Mouse (Mus musculus) intestine, embryonic 14.5 days (tissue): ENCODE results near the gene Prr5l. TPM values are rescaled to one million over a fixed set of nuclear protein-coding genes. Genes with fewer than 3 reads are reported as not detected.

Experiments used
- ATAC-seq: fragments of 200-750 bp; cut with Nextera tagmentation; replicated peaks from 2 replicates; pipeline ENCODE4 v1.8.0; 2017; ENCODE audit warnings: low read depth, moderate number of reproducible peaks, moderate TSS enrichment, moderate library complexity; ENCODE audit not compliant: low FRiP score, low TSS enrichment
- DNase-seq: peaks from one replicate; pipeline ENCODE4 v3.0.0-alpha.2; 2018; ENCODE audit warnings: low spot score
- H3K27ac ChIP-seq: fragments of 300-500 bp; sonication (generic); 2 replicates; pipeline ENCODE4 v1.5.1; 2014; ENCODE audit warnings: low read depth, mild to moderate bottlenecking, control low read depth
- H3K27me3 ChIP-seq: fragments of 300-500 bp; sonication (generic); replicated peaks from 2 replicates; pipeline ENCODE4 v1.6.1; 2014; ENCODE audit warnings: low read length, control low read depth; ENCODE audit not compliant: control insufficient read depth, insufficient read depth
- H3K36me3 ChIP-seq: fragments of 300-500 bp; sonication (generic); 2 replicates; pipeline ENCODE4 v1.6.1; 2014; ENCODE audit warnings: low read length, control low read depth; ENCODE audit not compliant: control insufficient read depth, insufficient read depth
- H3K4me1 ChIP-seq: fragments of 300-500 bp; sonication (generic); replicated peaks from 2 replicates; pipeline ENCODE4 v1.6.1; 2014; ENCODE audit warnings: low read length, control low read depth, mixed read lengths; ENCODE audit not compliant: control insufficient read depth, insufficient read depth
- H3K4me2 ChIP-seq: fragments of 300-500 bp; sonication (generic); 2 replicates; pipeline ENCODE4 v1.6.1; 2014; ENCODE audit warnings: low read length
- H3K4me3 ChIP-seq: fragments of 300-500 bp; sonication (generic); 2 replicates; pipeline ENCODE4 v1.5.1; 2014; ENCODE audit warnings: low read depth, low read length, control low read depth, mixed read lengths
- H3K9ac ChIP-seq: fragments of 300-500 bp; sonication (generic); 2 replicates; pipeline ENCODE4 v1.6.1; 2014; ENCODE audit warnings: mild to moderate bottlenecking, low read length
- H3K9me3 ChIP-seq: fragments of 300-500 bp; sonication (generic); 2 replicates; pipeline ENCODE4 v1.6.1; 2016; ENCODE audit warnings: low read length, control low read depth; ENCODE audit not compliant: control insufficient read depth
- WGBS: fragments of 180-500 bp; shearing (Covaris S2); extraction: QIAGEN DNeasy Blood & Tissue Kit; methylation state at CpG from one replicate; pipeline ENCODE4 v1.1.7; 2014; 5-methylcytosine and 5-hydroxymethylcytosine counted together
- polyA plus RNA-seq: library from polyadenylated mRNA; unstranded; fragments of >200 nt; fragmentation: Nextera tagmentation; extraction: Ambion mirVana; gene quantifications from 2 replicates; pipeline ENCODE4 v1.2.1, GENCODE M21; 2014

Gene Prr5l
- polyA plus RNA-seq, 1 experiment from 2014 or later, result 11.3 TPM

DNA sequence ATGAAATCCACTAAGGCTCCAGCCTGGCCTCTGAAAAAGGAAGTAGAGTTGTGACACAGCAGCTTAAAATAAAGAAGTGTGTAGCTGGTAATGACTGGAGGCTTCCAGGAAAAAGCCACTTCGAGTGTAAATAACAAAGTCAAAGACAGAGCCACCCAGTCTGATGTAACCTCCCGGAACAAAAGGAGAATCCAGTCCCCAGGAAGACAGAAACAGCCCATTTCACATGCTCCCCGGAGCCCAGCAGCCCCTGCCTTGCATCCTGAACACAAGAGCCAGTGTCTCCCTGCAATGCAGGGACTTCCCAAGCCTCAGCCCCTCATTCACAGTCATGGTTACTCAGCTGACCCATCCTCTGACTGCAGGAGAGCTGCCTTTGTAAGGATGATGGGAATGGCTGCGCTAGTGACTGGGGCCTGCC, 101.5 kb downstream of the Prr5l start:
- 73% methylated on average over 4 of the region's 4 CpGs for WGBS

DNA sequence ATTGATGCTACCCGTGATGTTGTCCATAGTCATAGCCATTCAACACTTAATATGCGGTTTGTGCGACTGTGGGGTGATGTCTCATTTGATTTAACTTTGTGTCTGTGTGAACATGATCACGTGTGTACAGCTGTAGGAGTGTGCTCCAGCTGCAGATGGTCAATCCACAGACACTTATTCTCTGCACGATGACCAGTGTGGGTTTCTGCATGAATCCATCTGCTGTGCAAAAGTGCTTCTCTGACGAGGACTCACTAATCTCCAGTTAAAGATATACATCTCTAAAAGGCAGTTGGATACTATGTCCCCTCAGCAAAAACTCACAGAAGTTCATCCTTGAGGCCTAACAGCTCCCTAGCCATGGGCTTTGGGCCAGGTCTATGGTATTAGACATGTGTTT, 104.7 kb downstream of the Prr5l start:
- DNase-seq (no peak), ATAC-seq (no peak)
- H3K27ac ChIP-seq, result no peak overlapping the region
- H3K9me3 ChIP-seq, result no peaks in the 10 kb centered on the region
- H3K36me3 ChIP-seq, result no peaks in the 10 kb centered on the region
- no peaks in the 10 kb centered on the region for H3K27me3 ChIP-seq
- H3K9ac ChIP-seq, result no peak overlapping the region
- H3K4me2 ChIP-seq, result no peak overlapping the region
- no peaks in the 10 kb centered on the region for H3K4me1 ChIP-seq
- no peak overlapping the region for H3K4me3 ChIP-seq
- 90% methylated on average over 6 of the region's 6 CpGs for WGBS

More for the DNA sequence above, 101.5 kb downstream of the Prr5l start:
- H3K9me3 ChIP-seq, result no peaks in the 10 kb centered on the region
- H3K4me1 ChIP-seq, result no peaks in the 10 kb centered on the region
- no peaks in the 10 kb centered on the region for H3K27me3 ChIP-seq
- no peak overlapping the region for H3K4me3 ChIP-seq
- H3K36me3 ChIP-seq, result no peaks in the 10 kb centered on the region
- H3K4me2 ChIP-seq, result no peak overlapping the region
- ATAC-seq (no peak), DNase-seq (no peak)
- no peak overlapping the region for H3K9ac ChIP-seq
- H3K27ac ChIP-seq, result no peak overlapping the region

DNA sequence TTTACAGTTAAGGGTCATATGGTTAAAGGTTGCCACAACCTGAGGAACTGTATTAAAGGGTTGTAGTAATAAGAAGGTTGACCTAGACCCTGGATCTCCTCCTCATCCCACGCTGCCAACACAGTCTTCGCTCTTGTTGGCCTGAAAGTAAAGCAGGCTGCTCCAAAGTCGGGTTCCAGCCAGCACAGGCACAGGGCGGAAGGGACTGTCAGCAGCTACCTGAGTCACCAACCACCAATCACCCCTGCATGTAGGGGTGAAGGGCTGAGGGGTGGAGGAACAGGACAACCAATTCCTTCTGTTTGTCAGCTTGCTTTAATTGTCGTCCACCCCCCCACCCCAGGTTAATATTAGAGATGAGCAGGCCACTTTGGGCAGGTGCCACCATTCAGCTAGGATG, 119.3 kb downstream of the Prr5l start:
- Histone ChIP-seq H3K27me3 (no peaks in the 10 kb centered on the region), H3K36me3 (0 out of 2 replicates have a peak, but pooled peaks cover 2% of the 10 kb centered on the region), H3K4me1 (no peaks in the 10 kb centered on the region), H3K4me3 (no peak overlapping the region), H3K27ac (no peak overlapping the region), H3K9ac (no peak overlapping the region), H3K4me2 (no peak overlapping the region), H3K9me3 (no peaks in the 10 kb centered on the region)
- 78% methylated on average over 5 of the region's 5 CpGs for WGBS
- no peak for DNase-seq
- ATAC-seq, result no peak

DNA sequence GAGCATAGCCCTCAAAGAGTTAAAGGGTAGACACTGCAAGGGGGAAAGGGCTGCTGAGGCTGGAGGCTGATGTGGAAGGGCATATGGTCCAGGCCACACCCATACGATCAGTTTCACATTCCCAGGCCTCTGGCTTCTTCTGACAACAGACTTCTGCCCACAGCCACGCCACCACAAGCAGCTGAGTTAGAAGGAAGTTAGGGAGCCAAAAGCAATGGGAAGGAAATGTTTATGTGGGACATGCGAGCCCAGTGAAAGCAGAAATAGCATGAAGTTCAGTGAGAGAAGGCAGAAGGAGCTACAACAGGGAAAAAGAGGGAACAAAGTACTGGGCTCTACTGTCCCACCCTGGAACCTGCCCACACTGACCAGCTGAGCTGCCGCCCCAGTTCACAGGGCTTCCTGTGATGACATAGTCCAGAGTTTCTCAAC, 119.9 kb downstream of the Prr5l start:
- Histone ChIP-seq H3K4me1 (no peaks in the 10 kb centered on the region), H3K4me3 (no peak overlapping the region), H3K9ac (no peak overlapping the region), H3K36me3 (no peaks in the 10 kb centered on the region), H3K9me3 (no peaks in the 10 kb centered on the region), H3K4me2 (no peak overlapping the region), H3K27ac (no peak overlapping the region), H3K27me3 (no peaks in the 10 kb centered on the region)
- no peak for DNase-seq
- 45% methylated on average over 4 of the region's 4 CpGs for WGBS
- no peak for ATAC-seq

DNA sequence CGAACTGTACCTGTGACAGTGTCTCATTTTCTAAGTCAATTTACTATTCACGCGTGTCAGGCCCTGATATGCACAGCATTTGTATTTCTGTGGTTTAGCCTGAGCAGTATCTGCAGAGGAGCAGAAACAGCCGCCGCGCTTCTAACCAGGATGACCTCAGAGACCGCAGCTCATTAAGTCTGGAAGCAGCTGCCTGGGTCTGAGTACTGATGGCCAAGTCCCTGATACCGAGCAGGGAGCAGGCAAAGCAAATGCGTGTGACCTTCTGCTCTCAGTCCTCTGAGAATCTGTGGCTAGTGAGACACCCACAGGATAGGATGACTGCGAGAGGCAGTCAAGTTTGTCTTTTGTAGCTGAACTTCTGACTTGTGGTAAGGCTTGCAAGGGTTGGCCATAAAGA, 120.4 kb downstream of the Prr5l start:
- H3K36me3 ChIP-seq, result no peaks in the 10 kb centered on the region
- H3K27me3 ChIP-seq, result no peaks in the 10 kb centered on the region
- no peak overlapping the region for H3K27ac ChIP-seq
- H3K9me3 ChIP-seq, result no peaks in the 10 kb centered on the region
- no peak overlapping the region for H3K4me3 ChIP-seq
- 63% methylated on average over 10 of the region's 10 CpGs for WGBS
- DNase-seq, result no peak
- no peaks in the 10 kb centered on the region for H3K4me1 ChIP-seq
- H3K4me2 ChIP-seq, result no peak overlapping the region
- no peak overlapping the region for H3K9ac ChIP-seq
- no peak for ATAC-seq

DNA sequence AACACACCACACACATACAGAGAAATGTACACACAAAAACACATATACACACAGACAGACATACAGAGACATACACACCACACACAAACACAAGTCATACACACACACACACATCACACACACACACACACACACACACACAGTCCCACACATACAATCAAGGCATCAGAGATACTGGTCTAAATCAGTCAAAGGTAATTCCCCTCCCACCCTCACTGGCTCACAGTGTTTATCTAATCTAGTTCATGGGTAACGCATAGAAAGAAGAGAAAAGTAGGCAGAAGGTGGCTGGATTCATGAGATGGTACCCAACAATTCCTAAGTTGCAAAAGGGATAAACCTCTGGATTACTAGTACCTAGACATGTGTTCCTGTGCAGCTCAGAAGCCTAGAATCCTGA, 120.9 kb downstream of the Prr5l start:
- H3K36me3 ChIP-seq, result no peaks in the 10 kb centered on the region

DNA sequence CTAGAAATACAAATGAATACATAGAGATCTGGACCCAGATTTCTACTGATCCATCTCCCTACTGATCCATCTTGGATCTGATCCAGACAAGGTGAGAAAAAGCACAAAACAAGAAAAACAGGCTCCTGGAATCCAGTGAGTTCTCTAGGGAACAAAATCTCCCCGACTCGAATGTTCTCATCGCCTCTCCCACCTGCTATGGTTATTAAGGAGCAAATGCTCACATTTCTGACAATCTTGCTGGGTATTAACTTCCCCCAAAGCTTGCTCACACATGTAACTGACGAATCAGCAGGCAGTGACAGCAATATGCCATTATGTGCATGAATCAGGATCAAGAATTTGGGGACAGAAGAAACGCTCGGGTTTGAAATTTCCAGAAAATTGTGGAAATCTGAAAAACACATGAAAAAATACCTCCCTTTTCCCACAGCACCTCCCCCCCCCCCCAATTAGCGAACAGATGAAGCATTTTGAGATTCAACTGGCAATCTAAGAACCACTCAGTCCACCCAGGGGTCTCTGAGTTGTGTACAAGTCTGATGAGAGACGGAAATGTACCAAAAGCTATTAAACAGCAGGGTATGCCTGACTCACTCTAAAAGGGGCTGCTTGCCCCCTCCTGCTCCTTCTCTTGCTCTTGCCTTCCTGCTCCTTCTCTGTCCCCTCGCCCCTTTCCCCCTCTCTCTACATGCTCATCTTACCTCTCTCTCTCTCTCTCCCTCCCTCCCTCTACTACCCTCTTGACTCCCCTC, 123.1 kb downstream of the Prr5l start:
- Histone ChIP-seq H3K27me3 (no peaks in the 10 kb centered on the region), H3K4me2 (no peak overlapping the region), H3K9me3 (no peaks in the 10 kb centered on the region), H3K9ac (no peak overlapping the region), H3K36me3 (no peaks in the 10 kb centered on the region), H3K27ac (no peak overlapping the region), H3K4me1 (peaks cover 6% of the 10 kb centered on the region), H3K4me3 (no peak overlapping the region)
- ATAC-seq, result no peak
- no peak for DNase-seq
- WGBS, result 89% methylated on average over 9 of the region's 9 CpGs

More for the DNA sequence above, 120.9 kb downstream of the Prr5l start:
- H3K4me3 ChIP-seq, result no peak overlapping the region
- ATAC-seq (no peak), DNase-seq (no peak)
- no peak overlapping the region for H3K4me2 ChIP-seq
- no peaks in the 10 kb centered on the region for H3K4me1 ChIP-seq
- H3K9me3 ChIP-seq, result no peaks in the 10 kb centered on the region
- WGBS, result 61% methylated on average over 1 of the region's 1 CpGs
- no peak overlapping the region for H3K27ac ChIP-seq
- H3K9ac ChIP-seq, result no peak overlapping the region
- no peaks in the 10 kb centered on the region for H3K27me3 ChIP-seq

DNA sequence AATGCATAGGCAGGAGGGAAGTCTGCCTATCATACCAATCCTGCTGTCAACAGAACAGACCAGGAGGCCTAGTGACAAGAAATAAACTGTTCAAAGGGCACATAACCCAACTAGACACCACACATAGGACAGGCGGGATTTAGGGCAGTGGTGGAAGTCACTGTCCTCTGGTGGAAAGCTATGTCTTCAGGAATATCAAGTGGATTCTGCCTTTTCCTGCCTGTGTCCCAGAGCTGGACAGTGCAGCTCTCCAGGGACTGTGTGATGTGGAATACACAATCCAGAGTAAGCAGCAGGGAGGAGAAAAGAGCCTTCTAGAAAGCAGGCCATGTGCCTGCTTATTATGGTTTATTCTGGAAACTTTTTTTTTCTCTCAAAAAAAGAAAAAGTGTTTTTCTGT, 125.0 kb downstream of the Prr5l start:
- Histone ChIP-seq H3K4me2 (no peak overlapping the region), H3K4me1 (peaks cover 6% of the 10 kb centered on the region), H3K27ac (no peak overlapping the region), H3K36me3 (no peaks in the 10 kb centered on the region), H3K9ac (no peak overlapping the region), H3K9me3 (no peaks in the 10 kb centered on the region), H3K4me3 (no peak overlapping the region), H3K27me3 (no peaks in the 10 kb centered on the region)
- WGBS, result 100% methylated on average over 1 of the region's 1 CpGs
- ATAC-seq (no peak), DNase-seq (no peak)
